Mouse (Mus musculus) olfactory bulb, adult 2 months (tissue): ENCODE results near the gene Armh1. TPM values are rescaled to one million over a fixed set of nuclear protein-coding genes. Genes with fewer than 3 reads are reported as not detected.

Experiments
- H3K27ac ChIP-seq: fragments of 200-500 bp; 2 replicates; pipeline ENCODE4 v1.5.1; 2012; ENCODE audit warnings: low read depth, low read length; ENCODE audit not compliant: insufficient read depth
- H3K4me1 ChIP-seq: fragments of 200-500 bp; 2 replicates; pipeline ENCODE4 v1.6.1; 2012; ENCODE audit warnings: low read length; ENCODE audit not compliant: control insufficient read depth, insufficient read depth
- H3K4me3 ChIP-seq: fragments of 200-500 bp; 2 replicates; pipeline ENCODE4 v1.5.1; 2012; ENCODE audit warnings: mild to moderate bottlenecking, low read depth, low read length, moderate library complexity; ENCODE audit not compliant: insufficient read depth
- CTCF ChIP-seq: fragments of 200-500 bp; IDR thresholded peaks from 2 replicates; pipeline ENCODE4 v1.5.1; 2012; ENCODE audit warnings: low read depth, mild to moderate bottlenecking, low read length, moderate library complexity; ENCODE audit not compliant: insufficient read depth
- POLR2A ChIP-seq: fragments of 200-500 bp; IDR thresholded peaks from 2 replicates; pipeline ENCODE4 v1.6.1; 2012; ENCODE audit warnings: mild to moderate bottlenecking, low read depth, low read length, moderate library complexity; ENCODE audit not compliant: insufficient read depth
- WGBS: fragments of 180-500 bp; shearing (Covaris S2); methylation state at CpG from one replicate; pipeline ENCODE4 v1.1.7; 2018; 5-methylcytosine and 5-hydroxymethylcytosine counted together
- polyA plus RNA-seq: library from polyadenylated mRNA; stranded (reverse); fragments of >200 nt; gene quantifications from 2 replicates; pipeline ENCODE4 v1.2.4, GENCODE M21; 2012; ENCODE audit warnings: low replicate concordance; ENCODE audit not compliant: missing spikeins, insufficient read depth, insufficient read length

The Armh1 gene
- polyA plus RNA-seq, 1 experiment, result not detected

- no peak for TF ChIP-seq CTCF
- TF ChIP-seq POLR2A, result no peak
- 73% methylated on average over 5 of the region's 5 CpGs for WGBS
- H3K4me3 ChIP-seq, result no peak overlapping the region
- H3K4me1 ChIP-seq, result peaks cover 9% of the 10 kb centered on the region
- H3K27ac ChIP-seq, result no peak overlapping the region
These were observed 2.2 kb upstream of the Armh1 start for GRCm38 (mm10) chr4:117254017-117254627.

GRCm38 (mm10) chr4:117253218-117254016 is 1.5 kb upstream of the Armh1 start:
- Histone ChIP-seq H3K27ac (no peak overlapping the region), H3K4me3 (no peak overlapping the region), H3K4me1 (peaks cover 9% of the 10 kb centered on the region)
- WGBS, result 82% methylated on average over 12 of the region's 12 CpGs
- TF ChIP-seq CTCF, result no peak
- no peak for TF ChIP-seq POLR2A

GRCm38 (mm10) chr4:117252755-117253154 is 830 bp upstream of the Armh1 start:
- no peak overlapping the region for H3K4me3 ChIP-seq
- peaks cover 9% of the 10 kb centered on the region for H3K4me1 ChIP-seq
- no peak overlapping the region for H3K27ac ChIP-seq
- TF ChIP-seq POLR2A (no peak), CTCF (no peak)
- 95% methylated on average over 5 of the region's 5 CpGs for WGBS

- Histone ChIP-seq H3K27ac (no peak overlapping the region), H3K4me1 (peaks cover 9% of the 10 kb centered on the region), H3K4me3 (peak overlapping the region; percentile 70)
- TF ChIP-seq CTCF (no peak), POLR2A (no peak)
- WGBS, result 37% methylated on average over 5 of the region's 5 CpGs
These were observed 426 bp upstream of the Armh1 start for GRCm38 (mm10) chr4:117252351-117252750.

- Histone ChIP-seq H3K4me1 (peaks cover 9% of the 10 kb centered on the region), H3K27ac (no peak overlapping the region), H3K4me3 (no peak overlapping the region)
- no peak for TF ChIP-seq CTCF
- 79% methylated on average over 1 of the region's 1 CpGs for WGBS
These were observed 943 bp downstream of the Armh1 start for GRCm38 (mm10) chr4:117250982-117251381.

GRCm38 (mm10) chr4:117240867-117241266 is 11.1 kb downstream of the Armh1 start:
- H3K4me3 ChIP-seq, result no peak overlapping the region
- TF ChIP-seq CTCF, result no peak
- TF ChIP-seq POLR2A, result no peak
- 47% methylated on average over 6 of the region's 6 CpGs for WGBS

GRCm38 (mm10) chr4:117239153-117239552 is 12.8 kb downstream of the Armh1 start:
- H3K4me3 ChIP-seq, result no peak overlapping the region
- TF ChIP-seq POLR2A (no peak), CTCF (no peak)
- no peak overlapping the region for H3K27ac ChIP-seq
- 56% methylated on average over 2 of the region's 2 CpGs for WGBS
- H3K4me1 ChIP-seq, result no peaks in the 10 kb centered on the region

More at GRCm38 (mm10) chr4:117240867-117241266, 11.1 kb downstream of the Armh1 start:
- H3K27ac ChIP-seq, result no peak overlapping the region
- H3K4me1 ChIP-seq, result no peaks in the 10 kb centered on the region

- H3K27ac ChIP-seq, result no peak overlapping the region
- H3K4me3 ChIP-seq, result no peak overlapping the region
- TF ChIP-seq POLR2A (no peak), CTCF (no peak)
- WGBS, result 43% methylated on average over 4 of the region's 4 CpGs
- no peaks in the 10 kb centered on the region for H3K4me1 ChIP-seq
These were observed 16.1 kb downstream of the Armh1 start for GRCm38 (mm10) chr4:117235822-117236221.

- Histone ChIP-seq H3K27ac (no peak overlapping the region), H3K4me3 (no peak overlapping the region), H3K4me1 (no peaks in the 10 kb centered on the region)
- no peak for TF ChIP-seq CTCF
- no peak for TF ChIP-seq POLR2A
- 69% methylated on average over 7 of the region's 7 CpGs for WGBS
These were observed 17.7 kb downstream of the Armh1 start for GRCm38 (mm10) chr4:117234166-117234741.
